Mouse (Mus musculus) left cerebral cortex, adult 11 months (tissue): ENCODE data around the gene Pnldc1.

Source experiments
- DNase-seq: peaks from one replicate; pipeline ENCODE4 v3.0.0; 2022; ENCODE audit warnings: low spot score

The Pnldc1 gene

DNA sequence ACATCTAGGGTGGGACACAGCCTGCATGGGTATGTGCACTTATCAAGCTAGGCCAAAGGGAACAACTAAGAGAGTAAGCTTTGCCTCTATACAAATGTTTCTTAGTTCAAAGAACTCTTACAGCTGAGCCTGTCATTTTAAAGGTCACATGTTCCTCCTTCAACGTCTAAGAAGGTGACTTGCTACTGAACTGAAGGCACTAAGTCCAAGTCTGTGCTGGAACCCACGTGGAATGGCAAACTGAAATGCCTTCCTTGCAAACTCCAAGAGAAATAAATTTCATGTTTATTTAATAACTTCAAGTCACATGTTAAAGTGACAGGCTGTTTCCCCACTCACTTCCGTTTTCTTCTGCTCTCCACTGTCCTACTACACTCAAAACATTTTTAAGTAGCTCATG lies 52.6 kb downstream of the Pnldc1 start:
- DNase-seq, result no peak

DNA sequence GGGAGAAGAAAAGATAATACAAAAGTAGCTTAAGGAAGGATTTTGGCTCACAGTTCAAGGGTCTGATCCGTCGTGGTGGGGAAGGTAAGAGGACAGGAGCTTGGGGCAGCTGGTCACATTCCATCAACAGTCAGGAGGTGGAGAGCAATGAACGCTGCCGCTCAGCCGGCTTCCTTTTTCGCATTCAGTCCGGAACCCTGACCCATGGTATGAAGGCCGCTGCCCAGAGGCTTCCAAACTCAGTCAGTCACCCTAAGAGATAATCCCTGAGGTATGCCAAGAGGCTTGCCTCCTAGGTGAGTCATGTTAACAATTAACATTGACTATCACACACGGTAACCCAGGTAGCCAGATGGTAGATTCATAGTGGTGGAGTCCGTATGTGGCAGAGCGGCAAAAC lies 55.6 kb downstream of the Pnldc1 start:
- no peak for DNase-seq

DNA sequence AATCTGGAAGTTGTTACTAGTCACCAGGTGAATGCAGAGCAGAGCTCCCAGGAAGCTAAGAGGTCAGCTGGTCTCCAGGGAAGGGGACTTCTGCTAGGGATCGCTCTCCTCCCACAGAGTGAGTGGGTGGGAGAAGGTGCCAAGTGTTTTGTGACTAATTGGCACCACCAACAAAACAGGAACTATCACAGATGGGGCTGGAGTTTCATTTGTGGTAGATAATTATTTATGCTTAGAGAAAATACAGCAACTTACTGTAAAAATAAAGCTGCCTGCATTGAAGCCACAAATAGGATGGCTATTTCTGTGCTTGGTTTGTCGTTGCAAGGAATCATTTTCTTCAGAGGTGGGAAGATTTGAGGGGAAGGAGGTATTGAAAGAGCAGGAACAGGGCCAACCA lies 56.2 kb downstream of the Pnldc1 start:
- no peak for DNase-seq

DNA sequence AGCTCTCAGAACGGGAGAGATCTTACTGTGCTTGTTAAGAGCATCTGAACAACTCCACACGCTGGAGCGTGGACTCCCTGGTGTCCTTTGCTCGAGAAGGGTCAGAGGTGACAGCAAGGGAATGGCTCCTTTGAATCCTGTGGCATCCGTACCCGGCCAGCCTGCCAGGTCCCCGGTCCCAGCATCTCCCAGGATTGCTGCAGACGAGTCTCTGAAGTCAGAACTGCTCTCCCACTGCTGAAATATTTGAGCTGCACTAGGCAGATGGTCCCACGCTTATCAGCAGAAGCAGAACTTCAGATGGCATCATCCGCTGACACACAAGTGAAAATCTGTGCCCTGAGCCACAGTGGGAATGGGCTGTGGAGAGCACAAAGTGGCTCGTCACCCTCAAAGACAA lies 58.3 kb downstream of the Pnldc1 start:
- DNase-seq, result no peak

DNA sequence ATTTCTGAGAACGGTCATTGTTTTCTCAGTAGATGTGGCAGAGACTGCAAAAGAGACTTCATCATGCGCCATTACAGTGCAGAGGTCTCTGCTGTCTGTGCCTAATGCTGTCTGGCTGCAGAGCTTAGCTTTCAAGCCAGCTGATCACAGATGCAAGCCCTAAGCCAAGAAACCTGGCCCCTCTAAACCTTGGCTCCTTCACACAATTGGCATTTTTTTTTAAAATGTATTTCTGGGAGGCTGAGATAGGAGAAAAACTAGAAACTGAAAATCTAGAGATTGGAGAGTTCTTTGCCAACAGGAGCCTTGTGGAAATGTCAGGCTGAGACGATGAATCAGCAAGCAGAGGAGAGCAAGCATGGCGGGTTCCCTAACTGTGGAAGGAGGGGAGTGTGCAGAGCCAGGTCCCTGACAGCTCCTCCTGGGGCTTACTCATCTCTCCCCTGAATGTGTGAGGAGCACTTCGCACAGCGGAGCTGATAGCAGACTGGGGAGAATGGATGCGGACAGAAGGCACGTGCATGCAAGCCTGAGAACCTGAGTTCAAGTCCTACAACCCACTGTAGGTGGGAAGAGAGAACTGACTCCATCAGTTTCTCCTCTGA lies 60.1 kb downstream of the Pnldc1 start:
- peak; percentile 47 for DNase-seq

DNA sequence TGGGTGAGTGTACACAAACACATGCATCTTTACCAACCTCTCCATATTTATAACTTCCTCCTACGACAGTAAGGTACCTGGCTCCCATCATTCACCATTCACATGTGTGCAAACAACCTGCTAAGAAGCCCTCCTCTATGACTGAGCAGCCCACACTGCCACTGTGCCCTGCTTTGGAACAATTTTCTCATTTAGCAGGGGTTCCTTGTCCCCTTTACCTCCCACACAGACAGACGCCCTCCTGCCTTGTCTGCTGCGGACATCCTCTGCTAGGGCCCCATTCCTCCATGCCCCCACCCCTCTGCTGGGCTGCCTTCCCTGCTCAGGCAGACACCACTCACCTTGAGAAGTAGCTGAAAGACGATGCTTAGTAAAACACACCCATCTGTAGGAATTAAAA lies 62.3 kb downstream of the Pnldc1 start:
- DNase-seq, result no peak

DNA sequence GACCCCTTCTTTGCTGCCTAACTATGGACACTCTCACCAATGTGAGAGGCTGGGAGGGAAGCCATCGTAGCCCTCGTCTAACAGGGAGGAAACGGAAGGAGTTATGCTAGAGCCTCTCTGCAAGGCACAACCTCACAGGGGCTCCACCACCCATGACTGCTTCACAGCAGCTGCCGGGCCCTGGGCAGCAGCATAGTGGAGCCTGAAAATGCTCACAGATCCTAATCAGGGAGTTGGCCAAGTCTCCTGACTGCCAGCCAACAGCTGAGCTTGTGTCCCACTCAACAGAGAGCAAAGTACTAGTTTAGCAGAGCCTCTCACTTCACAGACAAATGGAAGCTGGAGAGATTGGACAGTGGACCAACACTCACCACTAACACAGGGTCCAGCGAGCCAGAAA lies 63.6 kb downstream of the Pnldc1 start:
- no peak for DNase-seq

DNA sequence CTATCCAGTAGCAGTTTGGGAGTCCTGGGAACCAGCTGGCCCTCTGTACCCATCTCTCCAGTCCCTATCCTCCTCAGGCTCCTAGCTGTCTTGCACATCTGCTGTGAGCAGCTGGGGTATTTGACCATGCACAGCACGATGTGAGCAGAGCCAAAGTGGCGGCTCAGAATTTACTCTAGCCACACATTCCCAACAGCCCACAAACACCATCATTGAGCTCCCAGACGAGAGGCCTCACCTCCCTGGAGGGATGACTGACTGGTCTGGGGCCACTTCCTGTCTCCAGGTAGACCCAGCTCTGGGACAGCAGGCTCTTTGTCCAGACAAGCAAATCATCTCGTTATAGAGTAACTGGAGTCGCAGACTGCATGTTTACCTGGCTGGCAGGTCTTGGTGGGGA lies 64.2 kb downstream of the Pnldc1 start:
- no peak for DNase-seq

DNA sequence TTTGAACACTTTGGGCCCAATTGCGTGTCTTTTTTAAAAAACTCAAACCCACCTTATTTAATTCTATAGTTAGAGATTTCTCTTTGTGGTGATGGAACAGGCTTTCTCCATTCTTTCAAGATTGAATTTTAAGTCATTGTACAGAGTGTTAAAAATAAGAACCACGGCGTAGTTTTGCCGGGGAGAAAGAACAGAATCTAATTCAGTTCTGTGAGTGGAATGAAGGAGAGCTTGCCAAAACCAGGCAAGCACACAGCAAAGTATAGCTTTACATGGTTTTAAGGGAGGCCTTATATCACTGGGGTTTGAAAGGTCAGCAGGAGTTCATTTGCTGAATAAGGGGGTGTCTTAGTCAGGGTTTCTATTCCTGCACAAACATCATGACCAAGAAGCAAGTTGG lies 65.5 kb downstream of the Pnldc1 start:
- DNase-seq, result no peak

DNA sequence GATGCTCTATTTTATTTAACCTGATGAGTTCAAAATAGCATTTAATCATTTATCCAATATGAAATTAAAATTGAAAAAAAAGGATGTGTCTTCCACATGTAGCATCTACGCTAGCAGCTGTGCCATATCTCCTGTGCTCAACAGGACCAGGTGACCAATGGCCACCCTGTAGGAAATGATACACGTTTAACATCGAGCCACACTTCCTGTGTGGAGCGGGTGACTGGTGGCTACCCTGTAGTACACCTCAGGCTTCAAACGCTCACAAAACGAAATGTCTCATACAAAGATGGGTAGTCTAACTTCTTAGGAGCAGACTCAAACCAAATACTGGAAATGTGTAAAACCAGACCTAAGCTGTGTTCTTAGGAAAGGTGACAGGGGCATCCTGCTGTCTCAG lies 66.2 kb downstream of the Pnldc1 start:
- no peak for DNase-seq

DNA sequence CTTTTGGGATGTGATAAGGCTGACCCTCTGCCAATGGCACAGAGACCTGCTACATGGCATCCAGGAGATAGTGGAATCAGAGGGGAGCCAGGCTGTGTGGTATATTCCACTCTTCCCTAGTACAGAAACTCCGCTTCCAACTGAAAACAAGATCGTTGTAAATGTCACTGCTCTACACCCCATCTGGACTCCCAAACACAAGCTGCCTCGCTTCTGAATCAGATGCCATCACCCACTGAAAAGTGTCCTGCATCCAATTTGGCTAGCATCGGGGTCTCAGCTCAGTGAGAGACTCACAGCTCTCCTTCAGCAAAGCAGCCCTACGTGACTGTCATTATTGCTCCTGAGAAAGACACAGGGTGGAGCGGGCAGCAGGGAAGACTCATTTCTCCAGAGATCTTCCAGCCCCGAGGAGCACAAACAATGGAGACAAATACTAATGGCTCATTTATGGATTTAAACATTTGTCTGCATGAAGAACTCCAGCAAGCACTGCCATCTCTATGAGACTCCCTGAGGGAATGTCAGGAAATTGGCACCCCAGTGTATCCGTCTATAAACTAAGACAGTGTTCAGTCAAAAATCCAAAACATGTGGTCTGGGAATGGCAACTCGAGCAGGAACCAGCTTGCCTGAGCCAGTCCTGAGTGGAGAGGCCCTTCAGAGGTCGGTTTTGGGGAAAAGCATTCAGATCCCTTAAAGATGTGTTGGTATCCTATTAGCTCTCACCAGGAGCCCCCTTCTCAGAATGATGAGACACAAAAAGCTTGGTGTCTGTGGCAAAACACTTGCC lies 70.4 kb downstream of the Pnldc1 start:
- DNase-seq, result no peak
